Mouse (Mus musculus) heart, adult 2 months (tissue): Measurements from ENCODE around the gene Aif1.

Source experiments
- CTCF ChIP-seq: fragments of 200-600 bp; IDR thresholded peaks from 2 replicates; pipeline ENCODE4 v1.8.1; 2022; ENCODE audit warnings: antibody characterized with exemption, mild to moderate bottlenecking, moderate library complexity
- EP300 ChIP-seq: fragments of 200-500 bp; IDR thresholded peaks from 2 replicates; pipeline ENCODE4 v1.6.1; 2011; ENCODE audit warnings: low read depth, low read length, control low read depth; ENCODE audit not compliant: insufficient read depth
- POLR2A ChIP-seq: fragments of 200-500 bp; IDR thresholded peaks from 2 replicates; pipeline ENCODE4 v1.6.1; 2011; ENCODE audit warnings: mild to moderate bottlenecking, low read depth, low read length, control low read depth; ENCODE audit not compliant: insufficient read depth

DNA sequence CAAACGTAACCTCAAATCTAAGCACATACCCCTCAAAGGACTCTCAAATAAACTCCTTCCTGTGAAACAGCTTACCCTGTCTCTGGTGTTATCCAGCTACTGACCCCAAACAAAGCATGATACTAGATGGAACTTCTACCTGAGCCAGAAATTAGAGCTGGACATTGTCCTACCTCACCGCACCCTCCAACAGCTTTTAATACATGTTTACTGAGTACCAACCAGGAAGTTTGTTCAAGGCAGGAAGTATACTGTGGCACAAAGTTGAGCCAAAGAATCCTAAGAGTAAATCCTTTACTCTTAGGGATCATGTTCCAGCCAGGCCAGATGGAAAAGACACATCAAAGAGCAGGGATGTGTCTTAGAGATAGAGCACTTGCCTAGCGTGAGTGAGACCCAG, 34.7 kb upstream of the Aif1 start:
- TF ChIP-seq POLR2A (no peak), CTCF (no peak), EP300 (no peak)
